Mouse (Mus musculus) cerebellum, adult 2 months (tissue): Measurements from ENCODE around the gene Car10.

Source experiments
- CTCF ChIP-seq: fragments of 200-500 bp; IDR thresholded peaks from 2 replicates; pipeline ENCODE4 v1.5.1; 2011; ENCODE audit warnings: low read depth, mild to moderate bottlenecking, control low read depth, low read length, moderate library complexity, borderline replicate concordance; ENCODE audit not compliant: insufficient read depth
- POLR2A ChIP-seq: fragments of 200-500 bp; IDR thresholded peaks from 2 replicates; pipeline ENCODE4 v1.6.1; 2011; ENCODE audit warnings: low read length, control low read depth, borderline replicate concordance; ENCODE audit not compliant: insufficient read depth

DNA sequence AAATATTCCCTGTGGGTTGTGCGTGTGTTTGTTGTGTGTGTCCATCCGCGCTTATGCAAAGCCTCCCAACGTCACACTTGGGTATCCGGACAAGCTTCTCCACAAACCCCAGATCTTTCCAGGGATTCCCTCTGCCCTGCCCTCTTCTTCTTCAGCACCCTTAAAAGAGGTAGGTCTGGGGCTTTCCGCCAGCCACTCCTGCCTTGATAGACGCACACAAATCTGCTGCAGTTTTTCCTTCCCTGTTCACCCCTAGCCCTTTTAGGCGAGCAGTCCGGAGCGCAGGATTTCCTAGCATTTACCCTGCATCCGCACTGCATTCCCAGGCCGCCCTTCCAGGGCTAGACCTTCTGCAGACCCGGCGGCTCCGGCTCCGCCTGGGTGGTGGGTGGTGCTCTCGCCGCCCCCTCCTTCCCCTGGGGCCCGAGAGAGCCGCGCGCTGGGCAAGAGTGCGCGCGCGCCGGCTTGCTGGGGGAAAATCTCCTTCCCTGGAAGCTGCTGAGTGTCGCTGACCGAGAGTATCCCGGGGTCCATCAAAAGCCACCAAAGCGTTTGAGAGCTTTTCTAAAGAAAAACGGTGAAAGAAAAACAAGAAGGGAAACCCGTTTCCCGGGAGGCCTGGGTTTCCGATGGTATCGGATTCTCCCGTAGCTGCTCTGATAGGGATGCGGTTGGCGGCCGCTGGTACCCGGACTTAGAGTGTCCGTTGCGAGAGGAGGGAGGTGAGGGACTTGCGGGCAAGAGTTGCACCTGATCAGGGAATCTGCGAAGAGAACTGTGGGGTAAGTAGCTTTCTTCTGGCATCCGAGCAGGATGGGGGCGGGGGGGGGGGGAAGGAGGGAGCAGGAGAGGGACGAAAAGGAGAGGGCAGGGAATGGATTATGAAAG, at the start of gene Car10:
- TF ChIP-seq POLR2A, result peak; percentile 40; the same call in 1 of the 2 replicates
- no peak for TF ChIP-seq CTCF
